Mouse (Mus musculus) heart, postnatal 0 days (tissue): Measurements from ENCODE around the gene Chchd3. TPM values are rescaled to one million over a fixed set of nuclear protein-coding genes. Genes with fewer than 3 reads are reported as not detected.
A peak's percentile ranks its signal among the peaks of the same experiment; 100 is the strongest.

Experiments
- ATAC-seq: fragments of 200-750 bp; cut with Nextera tagmentation; 2 replicates; pipeline ENCODE4 v1.8.0; 2017; ENCODE audit warnings: low read depth, moderate number of reproducible peaks, moderate library complexity; ENCODE audit not compliant: insufficient read depth
- DNase-seq: peaks from one replicate; pipeline ENCODE4 v3.0.0-alpha.2; 2016; ENCODE audit warnings: low spot score
- H3K27ac ChIP-seq: fragments of 300-500 bp; sonication (generic); 2 replicates; pipeline ENCODE4 v1.5.1; 2014; ENCODE audit warnings: low read depth, mild to moderate bottlenecking
- H3K27me3 ChIP-seq: fragments of 300-500 bp; sonication (generic); 2 replicates; pipeline ENCODE4 v1.6.1; 2014; ENCODE audit warnings: low read length, mixed read lengths; ENCODE audit not compliant: control insufficient read depth, insufficient read depth
- H3K36me3 ChIP-seq: fragments of 300-500 bp; sonication (generic); replicated peaks from 2 replicates; pipeline ENCODE4 v1.6.1; 2014; ENCODE audit warnings: low read length, mixed read lengths; ENCODE audit not compliant: control insufficient read depth, insufficient read depth
- H3K4me1 ChIP-seq: fragments of 300-500 bp; sonication (generic); 2 replicates; pipeline ENCODE4 v1.6.1; 2014; ENCODE audit warnings: antibody characterized with exemption; ENCODE audit not compliant: control insufficient read depth, insufficient read depth
- H3K4me2 ChIP-seq: fragments of 300-500 bp; sonication (generic); 2 replicates; pipeline ENCODE4 v1.6.1; 2014; ENCODE audit warnings: low read depth, mild to moderate bottlenecking, low read length, moderate library complexity
- H3K4me3 ChIP-seq: fragments of 300-500 bp; sonication (generic); 2 replicates; pipeline ENCODE4 v1.5.1; 2014; ENCODE audit warnings: low read depth, low read length
- H3K9ac ChIP-seq: fragments of 300-500 bp; sonication (generic); replicated peaks from 2 replicates; pipeline ENCODE4 v1.6.1; 2014; ENCODE audit warnings: low read depth, low read length, mixed read lengths
- H3K9me3 ChIP-seq: fragments of 300-500 bp; sonication (generic); replicated peaks from 2 replicates; pipeline ENCODE4 v1.6.1; 2016; ENCODE audit warnings: low read length; ENCODE audit not compliant: control insufficient read depth
- CTCF ChIP-seq: IDR thresholded peaks from 2 replicates; pipeline ENCODE4 v1.5.1; 2016; ENCODE audit warnings: antibody characterized with exemption, control low read depth, low read depth
- EP300 ChIP-seq: IDR thresholded peaks from 2 replicates; pipeline ENCODE4 v1.6.1; 2016; ENCODE audit warnings: antibody characterized with exemption, low read depth
- WGBS: fragments of 180-500 bp; shearing (Covaris S2); extraction: QIAGEN DNeasy Blood & Tissue Kit; methylation state at CpG from one replicate; pipeline ENCODE4 v1.1.7; 2014; 5-methylcytosine and 5-hydroxymethylcytosine counted together
- polyA plus RNA-seq: library from polyadenylated mRNA; unstranded; fragments of >200 nt; fragmentation: Nextera tagmentation; extraction: Ambion mirVana; gene quantifications from 2 replicates; pipeline ENCODE4 v1.2.1, GENCODE M21; 2015
- total RNA-seq: library from RNA; depleted of rRNA; stranded (reverse); fragments of >200 nt; gene quantifications from 2 replicates; pipeline ENCODE4 v1.2.3, GENCODE M21; 2014; ENCODE audit warnings: low replicate concordance

The Chchd3 gene
- total and polyA plus RNA-seq, 2 experiments from 2014 or later, result 314 to 332 TPM

- Histone ChIP-seq H3K27ac (peak overlapping the region; percentile 22), H3K4me1 (peaks cover 13% of the 10 kb centered on the region; the same call in 1 of the 2 replicates), H3K27me3 (no peaks in the 10 kb centered on the region), H3K4me2 (no peak overlapping the region), H3K9ac (no peak overlapping the region), H3K4me3 (no peak overlapping the region), H3K9me3 (no peaks in the 10 kb centered on the region), H3K36me3 (peaks cover 30% of the 10 kb centered on the region)
- TF ChIP-seq CTCF, result no peak
- ATAC-seq (no peak), DNase-seq (no peak)
- WGBS, result 68% methylated on average over 6 of the region's 6 CpGs
Measured at GRCm38 (mm10) chr6:32801776-32802175, 258.3 kb downstream of the Chchd3 start.

GRCm38 (mm10) chr6:32797525-32797924, 262.5 kb downstream of the Chchd3 start:
- no peak for DNase-seq
- Histone ChIP-seq H3K4me1 (peaks cover 12% of the 10 kb centered on the region; the same call in 1 of the 2 replicates), H3K36me3 (peaks cover 42% of the 10 kb centered on the region), H3K9ac (no peak overlapping the region), H3K4me3 (no peak overlapping the region), H3K4me2 (no peak overlapping the region), H3K9me3 (no peaks in the 10 kb centered on the region), H3K27ac (0 out of 2 replicates have a peak overlapping the region, but pooled peaks have one; percentile 30), H3K27me3 (no peaks in the 10 kb centered on the region)
- no peak for TF ChIP-seq EP300
- TF ChIP-seq CTCF, result no peak
- no peak; the same call in 1 of the 2 replicates for ATAC-seq
- 33% methylated on average over 4 of the region's 4 CpGs for WGBS

GRCm38 (mm10) chr6:32795653-32796500, 264.2 kb downstream of the Chchd3 start:
- no peak overlapping the region for H3K4me3 ChIP-seq
- 52% methylated on average over 8 of the region's 8 CpGs for WGBS
- ATAC-seq (no peak), DNase-seq (no peak)
- no peak for TF ChIP-seq CTCF
- no peak for TF ChIP-seq EP300
- no peak overlapping the region for H3K27ac ChIP-seq
- H3K4me1 ChIP-seq, result peaks cover under 1% of the 10 kb centered on the region; the same call in 1 of the 2 replicates
- no peak overlapping the region for H3K9ac ChIP-seq
- no peaks in the 10 kb centered on the region for H3K9me3 ChIP-seq
- H3K27me3 ChIP-seq, result no peaks in the 10 kb centered on the region
- peaks cover 41% of the 10 kb centered on the region for H3K36me3 ChIP-seq
- no peak overlapping the region for H3K4me2 ChIP-seq

DNA sequence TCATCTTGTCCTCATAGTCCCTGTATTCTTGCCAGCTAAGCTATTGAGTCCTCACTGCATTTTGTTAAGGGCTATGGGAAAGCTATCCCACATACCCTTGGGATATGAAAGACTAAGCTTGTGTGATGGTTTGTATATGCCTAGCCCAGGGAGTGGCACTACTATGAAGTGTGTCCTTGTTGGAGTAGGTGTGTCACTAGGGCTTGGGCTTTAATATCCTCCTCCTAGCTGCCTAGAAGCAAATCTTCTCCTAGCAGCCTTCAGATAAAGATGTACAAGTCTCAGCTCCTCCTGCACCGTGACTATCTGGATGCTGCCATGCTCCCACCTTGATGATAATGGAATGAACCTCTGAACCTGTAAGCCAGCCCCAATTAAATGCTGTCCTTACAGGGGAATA, 266.5 kb downstream of the Chchd3 start:
- Histone ChIP-seq H3K27ac (no peak overlapping the region), H3K36me3 (peaks cover 45% of the 10 kb centered on the region), H3K9me3 (no peaks in the 10 kb centered on the region), H3K4me2 (no peak overlapping the region), H3K9ac (no peak overlapping the region), H3K27me3 (no peaks in the 10 kb centered on the region), H3K4me3 (no peak overlapping the region), H3K4me1 (no peaks in the 10 kb centered on the region)
- DNase-seq (no peak), ATAC-seq (no peak)
- WGBS, result 92% methylated on average over 1 of the region's 1 CpGs
- TF ChIP-seq EP300 (no peak), CTCF (no peak)

- Histone ChIP-seq H3K27ac (no peak overlapping the region), H3K9ac (no peak overlapping the region), H3K4me3 (no peak overlapping the region), H3K36me3 (peaks cover 45% of the 10 kb centered on the region), H3K27me3 (no peaks in the 10 kb centered on the region), H3K9me3 (no peaks in the 10 kb centered on the region), H3K4me2 (no peak overlapping the region), H3K4me1 (no peaks in the 10 kb centered on the region)
- ATAC-seq (no peak), DNase-seq (no peak)
- TF ChIP-seq EP300 (no peak), CTCF (no peak)
- 85% methylated on average over 3 of the region's 3 CpGs for WGBS
Measured at GRCm38 (mm10) chr6:32793163-32793562, 266.9 kb downstream of the Chchd3 start.

GRCm38 (mm10) chr6:32790487-32790886, 269.6 kb downstream of the Chchd3 start:
- H3K4me1 ChIP-seq, result no peaks in the 10 kb centered on the region
- H3K27me3 ChIP-seq, result no peaks in the 10 kb centered on the region
- 95% methylated on average over 4 of the region's 4 CpGs for WGBS
- H3K9ac ChIP-seq, result no peak overlapping the region
- no peaks in the 10 kb centered on the region for H3K9me3 ChIP-seq
- H3K4me2 ChIP-seq, result no peak overlapping the region
- ATAC-seq, result no peak
- H3K36me3 ChIP-seq, result peaks cover 45% of the 10 kb centered on the region
- no peak for DNase-seq
- no peak overlapping the region for H3K4me3 ChIP-seq
- no peak for TF ChIP-seq CTCF
- no peak for TF ChIP-seq EP300
- no peak overlapping the region for H3K27ac ChIP-seq
